Mouse (Mus musculus) cerebellum, postnatal 14 days (tissue): ENCODE measurements around the gene Tbc1d9b.

Experiments
- DNase-seq, 2 experiments: peaks; one replicate each; pipeline ENCODE4 v3.0.0; 2021; ENCODE audit warnings: mixed read lengths in 2 of 2

Gene Tbc1d9b

DNA sequence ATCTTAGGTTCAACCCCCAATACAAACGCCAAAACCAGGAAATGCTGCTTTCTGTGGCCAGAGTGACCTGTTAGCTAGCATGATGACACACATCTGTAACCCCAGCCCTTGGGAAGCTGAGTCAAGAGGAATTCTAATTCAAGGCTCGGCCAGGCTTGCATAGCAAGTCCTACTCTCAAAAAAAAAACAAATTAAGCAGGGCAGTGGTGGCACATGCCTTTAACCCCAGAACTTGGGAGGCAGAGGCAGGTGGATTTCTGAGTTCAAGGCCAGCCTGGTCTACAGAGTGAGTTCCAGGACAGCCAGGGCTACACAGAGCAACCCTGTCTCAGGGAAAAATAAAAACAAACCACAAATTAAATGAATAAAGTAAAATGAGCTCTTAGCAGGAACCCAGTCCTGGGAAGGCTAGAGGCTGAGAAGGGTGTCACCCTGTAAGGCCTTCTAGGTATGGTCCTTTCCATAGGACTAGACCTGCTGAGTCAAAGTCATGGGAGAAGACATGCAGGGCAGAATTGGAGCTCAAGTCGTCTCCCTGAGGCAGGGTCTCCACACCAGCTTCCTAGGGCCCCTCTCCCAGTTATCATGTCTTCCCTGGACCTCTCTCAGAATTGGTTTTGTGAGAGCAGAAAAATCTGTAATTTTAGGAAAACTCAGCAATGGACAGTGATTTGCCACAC is 81.0 kb downstream of the Tbc1d9b start:
- DNase-seq: no peak

DNA sequence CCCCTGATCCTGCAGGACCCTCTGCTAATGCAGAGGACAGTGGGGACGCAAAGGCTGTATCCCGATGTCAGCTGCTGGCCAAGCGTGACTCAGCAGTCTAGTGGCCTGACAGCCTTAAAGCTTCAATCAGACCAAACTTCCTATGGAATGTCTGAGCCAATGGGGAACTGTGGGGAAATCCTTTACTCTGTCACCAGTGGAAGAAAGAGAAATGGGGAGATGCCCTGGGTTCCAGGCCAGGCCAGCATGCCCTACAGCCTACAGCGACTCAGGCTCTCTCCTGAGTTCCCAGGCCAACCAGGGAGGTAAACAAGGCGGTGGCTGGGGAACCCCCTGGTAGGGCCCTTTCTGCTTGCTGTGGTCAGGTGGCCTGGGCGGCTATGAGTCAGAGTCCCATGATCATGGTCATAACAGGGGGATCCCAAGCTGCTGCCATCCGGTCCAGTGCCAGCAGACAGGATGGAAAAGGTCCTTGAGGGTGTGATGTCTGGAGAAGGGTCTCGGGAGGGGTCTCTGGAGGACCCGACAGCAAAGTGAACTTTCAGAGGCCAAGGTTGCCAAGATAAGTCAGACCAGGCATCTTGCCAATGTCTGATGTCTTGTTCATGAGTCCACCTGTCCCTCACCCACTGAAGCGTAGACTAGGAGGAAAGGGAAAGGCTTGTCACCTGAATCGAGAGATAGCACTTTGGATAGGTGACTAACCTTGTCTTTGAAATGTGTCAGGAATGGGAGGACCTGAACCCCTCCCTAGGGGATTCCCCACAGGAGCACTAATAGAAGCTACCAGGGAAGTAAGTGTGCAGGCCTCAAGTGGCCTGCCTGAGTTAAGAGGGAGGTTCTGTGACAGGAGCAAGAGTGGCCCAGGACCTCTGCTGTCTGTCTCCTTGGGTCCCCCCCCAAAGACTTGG is 81.9 kb downstream of the Tbc1d9b start:
- DNase-seq: peak; percentile 65 to 73

DNA sequence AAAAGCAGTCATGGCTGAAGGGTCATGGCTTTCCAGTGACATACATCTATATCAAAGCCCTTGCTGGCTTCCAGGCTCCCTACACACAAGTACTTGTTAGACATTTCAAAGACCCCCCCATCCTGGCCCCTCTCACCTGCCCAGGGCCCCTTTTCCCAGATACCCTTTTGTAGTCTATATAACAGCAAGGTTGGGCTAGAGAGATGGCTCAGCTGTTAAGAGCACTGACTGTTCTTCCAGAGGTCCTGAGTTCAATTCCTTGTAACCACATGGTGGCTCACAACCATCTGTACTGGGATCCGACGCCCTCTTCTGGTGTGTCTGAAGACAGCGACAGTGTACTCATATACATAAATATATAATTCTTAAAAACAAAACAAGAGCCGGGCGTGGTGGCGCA is 83.4 kb downstream of the Tbc1d9b start:
- DNase-seq: no peak

DNA sequence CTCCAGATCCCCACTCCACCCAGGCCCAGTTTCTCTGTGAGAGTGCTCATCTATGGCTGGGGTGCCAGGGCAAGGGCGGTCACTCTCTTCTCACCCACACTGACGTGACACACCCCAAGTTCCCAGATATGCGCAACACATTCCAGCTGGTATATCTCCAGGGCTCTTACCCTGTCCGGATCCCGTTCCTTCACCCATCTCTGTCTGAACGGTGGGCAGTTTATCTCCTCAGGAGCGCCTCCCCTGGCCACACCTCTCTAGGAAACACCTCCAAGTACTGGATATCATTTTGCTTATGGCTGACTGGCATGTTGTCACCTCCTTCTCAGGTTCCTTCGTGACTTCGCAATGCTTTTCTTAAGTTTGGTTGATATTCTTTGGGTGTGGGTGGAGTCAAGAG is 84.4 kb downstream of the Tbc1d9b start:
- DNase-seq: no peak

- no peak for DNase-seq
Observed at GRCm38 (mm10) chr11:50216724-50217366, 85.6 kb downstream of the Tbc1d9b start.

- DNase-seq: peak in 1 of 2 experiments; percentile 29
Observed at GRCm38 (mm10) chr11:50217811-50218210, 86.6 kb downstream of the Tbc1d9b start.

DNA sequence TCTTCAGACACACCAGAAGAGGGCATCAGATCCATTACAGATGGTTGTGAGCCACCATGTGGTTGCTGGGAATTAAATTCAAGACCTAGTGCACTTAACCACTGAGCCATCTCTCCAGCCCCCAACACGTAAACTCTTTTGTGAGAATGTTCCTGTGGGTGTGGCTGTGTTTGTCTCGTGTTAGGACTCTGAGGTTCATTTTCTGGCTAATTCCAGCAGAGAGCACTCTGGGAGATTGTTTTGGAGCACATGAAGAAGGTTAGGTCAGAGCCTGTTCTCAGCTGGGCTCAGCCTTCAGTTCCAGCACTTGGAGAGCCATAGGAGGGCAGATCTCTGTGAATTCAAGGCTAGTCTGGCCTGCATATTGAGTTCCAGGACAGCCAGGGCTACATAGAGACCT is 88.6 kb downstream of the Tbc1d9b start:
- no peak for DNase-seq
